Mouse (Mus musculus) neural tube, embryonic 15.5 days (tissue): ENCODE data around the gene Acp5. TPM values are rescaled to one million over a fixed set of nuclear protein-coding genes. Genes with fewer than 3 reads are reported as not detected.
A peak's percentile ranks its signal among the peaks of the same experiment; 100 is the strongest.

ENCODE experiments used
- ATAC-seq: fragments of 200-750 bp; cut with Nextera tagmentation; 2 replicates; pipeline ENCODE4 v1.8.0; 2017; ENCODE audit warnings: mild to moderate bottlenecking, moderate TSS enrichment, moderate library complexity; ENCODE audit not compliant: low FRiP score
- H3K27ac ChIP-seq: fragments of 300-500 bp; sonication (generic); replicated peaks from 2 replicates; pipeline ENCODE4 v1.5.1; 2015; ENCODE audit warnings: mild to moderate bottlenecking, inconsistent platforms
- H3K27me3 ChIP-seq: fragments of 300-500 bp; sonication (generic); replicated peaks from 2 replicates; pipeline ENCODE4 v1.6.1; 2015; ENCODE audit warnings: inconsistent platforms
- H3K36me3 ChIP-seq: fragments of 300-500 bp; sonication (generic); 2 replicates; pipeline ENCODE4 v1.6.1; 2015; ENCODE audit warnings: inconsistent platforms
- H3K4me1 ChIP-seq: fragments of 300-500 bp; sonication (generic); 2 replicates; pipeline ENCODE4 v1.6.1; 2015; ENCODE audit warnings: inconsistent platforms
- H3K4me2 ChIP-seq: fragments of 300-500 bp; sonication (generic); 2 replicates; pipeline ENCODE4 v1.6.1; 2015; ENCODE audit warnings: inconsistent platforms, mild to moderate bottlenecking, moderate library complexity
- H3K4me3 ChIP-seq: fragments of 300-500 bp; sonication (generic); replicated peaks from 2 replicates; pipeline ENCODE4 v1.5.1; 2015; ENCODE audit warnings: mild to moderate bottlenecking, inconsistent platforms
- H3K9ac ChIP-seq: fragments of 300-500 bp; sonication (generic); replicated peaks from 2 replicates; pipeline ENCODE4 v1.6.1; 2015; ENCODE audit warnings: mild to moderate bottlenecking, inconsistent platforms
- H3K9me3 ChIP-seq: fragments of 300-500 bp; sonication (generic); replicated peaks from 2 replicates; pipeline ENCODE4 v1.6.1; 2016; ENCODE audit warnings: inconsistent platforms
- WGBS: fragments of 180-500 bp; shearing (Covaris S2); methylation state at CpG from one replicate; pipeline ENCODE4 v1.1.7; 2015; ENCODE audit warnings: mixed read lengths; 5-methylcytosine and 5-hydroxymethylcytosine counted together
- polyA plus RNA-seq: library from polyadenylated mRNA; unstranded; fragments of >200 nt; fragmentation: Nextera tagmentation; extraction: Ambion mirVana; gene quantifications from 2 replicates; pipeline ENCODE4 v1.2.1, GENCODE M21; 2015

The Acp5 gene
- polyA plus RNA-seq, 1 experiment from 2014 or later, result 1.0 TPM

DNA sequence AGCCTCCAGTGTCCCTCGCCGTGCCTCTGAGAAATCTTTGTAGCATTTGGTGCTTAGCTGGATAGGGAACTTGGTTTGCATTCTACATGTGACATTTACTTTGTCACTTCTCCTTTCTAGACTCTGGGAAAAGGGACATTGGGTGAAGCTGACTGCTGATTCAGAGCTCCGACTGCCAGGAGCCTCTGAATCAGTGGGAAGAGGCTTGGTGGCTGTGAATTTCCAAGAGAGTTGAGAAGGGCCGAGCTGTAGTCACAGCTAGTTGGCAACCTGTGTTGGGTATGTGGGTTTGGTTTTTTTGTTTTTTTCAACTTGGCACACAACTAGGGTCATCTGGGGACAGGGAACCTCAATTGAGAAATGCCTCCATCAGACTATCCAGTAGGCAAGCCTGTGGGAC, 16.0 kb downstream of the Acp5 start:
- Histone ChIP-seq H3K9ac (no peak overlapping the region), H3K27ac (no peak overlapping the region), H3K4me3 (no peak overlapping the region), H3K4me2 (no peak overlapping the region), H3K27me3 (peaks cover 6% of the 10 kb centered on the region; the same call in 1 of the 2 replicates), H3K4me1 (peaks cover 24% of the 10 kb centered on the region), H3K36me3 (no peaks in the 10 kb centered on the region), H3K9me3 (no peaks in the 10 kb centered on the region)
- 90% methylated on average over 4 of the region's 4 CpGs for WGBS
- ATAC-seq, result no peak

DNA sequence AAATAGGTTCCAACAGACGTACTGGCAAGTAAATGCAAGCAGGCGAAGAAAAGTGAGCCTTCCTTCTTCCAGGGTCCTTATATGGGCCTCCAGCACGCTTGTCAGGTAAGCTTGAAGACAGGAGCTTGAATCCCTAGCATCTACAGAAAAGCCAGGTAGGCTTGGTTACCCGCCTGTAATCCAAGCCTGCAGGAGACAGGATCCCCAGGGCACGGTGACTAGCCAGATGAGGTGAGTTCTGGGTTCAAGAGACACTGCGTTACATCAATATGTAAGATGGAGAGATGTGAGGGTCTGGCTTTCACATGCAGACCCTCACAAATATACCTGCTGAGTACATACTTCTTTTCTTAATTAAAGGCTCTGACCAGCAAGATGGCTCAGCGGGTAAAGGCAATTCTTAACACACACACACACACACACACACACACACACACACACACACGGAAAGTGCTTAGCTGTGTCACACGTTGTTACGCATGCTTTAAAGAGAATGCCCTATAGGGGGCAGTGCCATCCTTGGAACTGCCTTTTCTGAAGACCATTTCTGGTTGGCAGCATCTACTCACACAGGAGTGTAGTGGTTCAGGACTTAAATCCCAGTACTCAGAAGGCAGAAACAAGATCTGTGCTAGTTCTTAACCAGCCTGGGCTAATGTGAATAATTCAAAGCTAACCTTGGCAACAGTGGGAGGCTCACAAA, 17.6 kb downstream of the Acp5 start:
- peak overlapping the region; percentile 85 for H3K4me2 ChIP-seq
- H3K27me3 ChIP-seq, result peaks cover 6% of the 10 kb centered on the region; the same call in 1 of the 2 replicates
- H3K9ac ChIP-seq, result peak overlapping the region; percentile 71
- H3K27ac ChIP-seq, result peak overlapping the region; percentile 81; the same call in 1 of the 2 replicates
- H3K9me3 ChIP-seq, result no peaks in the 10 kb centered on the region
- 40% methylated on average over 10 of the region's 10 CpGs for WGBS
- ATAC-seq, result peak; percentile 6; the same call in 1 of the 2 replicates
- peaks cover 28% of the 10 kb centered on the region for H3K4me1 ChIP-seq
- peaks cover 10% of the 10 kb centered on the region for H3K36me3 ChIP-seq
- peak overlapping the region; percentile 94 for H3K4me3 ChIP-seq

DNA sequence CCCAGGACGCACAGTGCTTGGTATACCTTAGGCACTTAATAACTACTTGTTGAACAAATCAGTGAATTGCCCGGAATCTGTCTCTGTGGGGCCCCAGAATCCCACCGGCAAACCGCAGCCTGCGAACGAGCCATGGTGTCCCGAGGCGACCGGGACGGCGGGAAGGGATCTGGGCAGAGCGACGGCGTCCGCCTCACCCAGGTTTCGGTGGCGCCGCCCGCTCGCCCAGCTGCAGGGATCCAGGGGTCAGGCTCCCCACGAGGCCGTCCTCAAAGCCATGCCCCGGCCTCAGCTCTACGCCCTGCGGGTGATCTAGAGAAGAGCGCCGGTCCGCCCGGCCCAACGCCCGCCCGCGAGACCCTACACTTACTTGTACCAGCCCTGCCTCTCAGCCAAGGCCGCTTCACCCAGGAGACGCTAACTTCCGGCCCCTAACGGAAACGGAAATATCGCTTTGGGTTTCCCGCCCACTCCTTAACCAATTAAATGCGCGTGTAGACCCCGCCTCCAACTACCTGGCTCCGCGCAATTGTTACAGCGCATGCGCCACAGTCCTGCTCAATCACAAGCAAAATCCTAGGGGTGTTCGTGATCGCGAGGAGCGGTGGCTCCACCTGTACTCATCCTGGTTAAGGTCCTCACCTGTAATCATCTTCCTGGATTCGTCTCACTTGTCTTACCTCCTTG, 18.6 kb downstream of the Acp5 start, which contains the start of gene Elof1:
Elof1 (minus strand) TSS at position 433 of the 687 bp plus-strand sequence.
- Histone ChIP-seq H3K4me1 (peaks cover 28% of the 10 kb centered on the region), H3K9ac (peak within 1 kb of the TSS; percentile 89), H3K27ac (peak within 1 kb of the TSS; percentile 81), H3K4me3 (peak within 1 kb of the TSS; percentile 94), H3K4me2 (peak within 1 kb of the TSS; percentile 85), H3K27me3 (0 out of 2 replicates have a peak, but pooled peaks cover under 1% of the 10 kb centered on the region), H3K9me3 (no peaks in the 10 kb centered on the region), H3K36me3 (peaks cover 20% of the 10 kb centered on the region)
- 0% methylated on average over 52 of the region's 52 CpGs for WGBS
- ATAC-seq, result peak; percentile 96

DNA sequence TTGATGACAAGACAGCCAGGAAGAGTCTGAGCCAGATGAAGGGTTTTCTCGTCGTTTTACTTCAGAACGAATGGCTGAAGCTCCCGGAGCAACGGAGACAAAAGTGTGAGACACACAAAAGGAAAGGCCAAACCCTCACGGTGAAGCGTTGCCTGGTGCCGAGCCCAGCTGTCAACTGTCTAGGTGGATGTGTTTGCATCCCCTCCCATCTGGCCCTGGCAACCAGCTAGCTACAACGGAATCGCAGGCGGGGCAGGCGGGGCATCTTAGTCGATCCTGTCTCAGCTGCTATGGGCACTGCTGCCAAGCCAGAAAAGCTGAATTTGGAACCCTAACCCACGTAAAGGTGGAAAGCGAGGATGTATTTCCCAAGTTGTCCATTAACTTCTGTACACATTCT, 19.4 kb downstream of the Acp5 start:
- WGBS, result 13% methylated on average over 15 of the region's 15 CpGs

DNA sequence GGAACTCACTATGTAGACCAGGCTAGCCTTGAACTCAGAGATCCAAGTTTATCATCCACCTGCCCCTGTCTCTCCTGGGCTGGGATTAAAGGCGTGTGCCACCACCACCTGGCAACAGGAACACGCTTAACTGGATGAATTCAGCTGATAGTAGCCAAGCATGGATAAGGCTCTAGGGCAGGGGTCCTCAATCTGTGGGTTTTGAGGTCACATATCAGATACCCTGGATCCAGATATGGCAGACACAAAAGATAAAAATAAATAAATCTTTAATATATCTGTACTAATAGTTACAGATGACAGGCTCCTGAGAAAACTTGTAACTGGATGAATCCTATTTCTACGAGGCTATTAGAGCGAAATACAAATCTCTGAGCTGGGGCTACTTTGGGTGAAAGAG, 19.9 kb downstream of the Acp5 start:
- H3K9ac ChIP-seq, result peak overlapping the region; percentile 89
- peak overlapping the region; percentile 85 for H3K4me2 ChIP-seq
- peaks cover 28% of the 10 kb centered on the region for H3K4me1 ChIP-seq
- H3K9me3 ChIP-seq, result no peaks in the 10 kb centered on the region
- H3K27me3 ChIP-seq, result no peaks in the 10 kb centered on the region
- WGBS, result 87% methylated on average over 4 of the region's 4 CpGs
- no peak for ATAC-seq
- H3K36me3 ChIP-seq, result peaks cover 31% of the 10 kb centered on the region
- peak overlapping the region; percentile 94 for H3K4me3 ChIP-seq
- peak overlapping the region; percentile 79; the same call in 1 of the 2 replicates for H3K27ac ChIP-seq

More for the DNA sequence above, 19.4 kb downstream of the Acp5 start:
- no peaks in the 10 kb centered on the region for H3K27me3 ChIP-seq
- H3K4me3 ChIP-seq, result peak overlapping the region; percentile 94
- no peaks in the 10 kb centered on the region for H3K9me3 ChIP-seq
- H3K4me2 ChIP-seq, result peak overlapping the region; percentile 85
- peaks cover 28% of the 10 kb centered on the region for H3K4me1 ChIP-seq
- no peak for ATAC-seq
- peak overlapping the region; percentile 89 for H3K9ac ChIP-seq
- peaks cover 28% of the 10 kb centered on the region for H3K36me3 ChIP-seq
- peak overlapping the region; percentile 79; the same call in 1 of the 2 replicates for H3K27ac ChIP-seq

DNA sequence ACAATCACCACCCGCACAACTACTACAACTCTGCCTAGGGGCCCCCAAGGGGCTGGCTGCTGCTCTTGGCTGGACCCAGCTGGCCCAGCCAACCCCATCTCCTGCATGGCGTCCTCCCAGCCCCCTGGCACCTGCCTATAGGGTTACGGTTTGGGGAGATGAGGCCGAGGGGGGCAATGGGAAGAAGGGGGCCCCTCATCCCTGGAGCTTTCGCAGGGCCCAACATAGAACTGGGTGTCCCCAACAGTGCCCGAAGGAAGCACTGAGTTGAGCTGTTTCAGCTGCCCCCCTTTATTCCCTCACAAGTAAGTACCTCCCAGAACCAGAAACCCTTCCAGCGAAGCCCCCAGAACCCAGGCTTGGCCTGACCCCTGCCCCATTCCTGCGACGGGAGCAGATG, 27.3 kb downstream of the Acp5 start:
- no peaks in the 10 kb centered on the region for H3K9me3 ChIP-seq
- no peak for ATAC-seq
- H3K4me1 ChIP-seq, result no peaks in the 10 kb centered on the region
- 94% methylated on average over 9 of the region's 9 CpGs for WGBS
- H3K36me3 ChIP-seq, result peaks cover 34% of the 10 kb centered on the region
- no peak overlapping the region for H3K9ac ChIP-seq
- no peaks in the 10 kb centered on the region for H3K27me3 ChIP-seq
- no peak overlapping the region for H3K4me3 ChIP-seq
- no peak overlapping the region for H3K27ac ChIP-seq
- no peak overlapping the region for H3K4me2 ChIP-seq

DNA sequence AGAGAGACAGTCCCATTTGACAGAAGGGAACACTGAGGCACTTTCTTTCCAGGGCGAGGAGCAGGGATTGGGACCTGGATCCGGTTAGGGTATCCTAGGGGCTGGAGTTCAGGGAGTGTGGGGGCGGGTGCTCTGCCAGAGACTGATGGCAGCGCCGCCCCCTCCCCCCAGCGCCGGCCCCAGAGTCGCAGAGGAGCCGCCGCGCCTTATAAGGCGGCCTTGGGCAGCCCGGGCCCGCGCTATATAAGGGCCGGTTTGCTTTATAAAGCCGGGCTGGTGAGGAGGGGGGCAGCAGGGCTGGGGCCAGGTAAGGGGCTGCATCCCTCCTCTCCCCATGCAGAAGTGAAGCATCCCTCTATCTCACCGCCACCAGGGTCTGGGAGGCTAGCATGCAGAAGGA, 35.6 kb downstream of the Acp5 start:
- Histone ChIP-seq H3K9me3 (no peaks in the 10 kb centered on the region), H3K27ac (no peak overlapping the region), H3K4me1 (peaks cover 13% of the 10 kb centered on the region), H3K36me3 (no peaks in the 10 kb centered on the region), H3K4me2 (no peak overlapping the region), H3K4me3 (no peak overlapping the region), H3K9ac (no peak overlapping the region), H3K27me3 (peaks cover 48% of the 10 kb centered on the region)
- 4% methylated on average over 18 of the region's 18 CpGs for WGBS
- no peak for ATAC-seq

DNA sequence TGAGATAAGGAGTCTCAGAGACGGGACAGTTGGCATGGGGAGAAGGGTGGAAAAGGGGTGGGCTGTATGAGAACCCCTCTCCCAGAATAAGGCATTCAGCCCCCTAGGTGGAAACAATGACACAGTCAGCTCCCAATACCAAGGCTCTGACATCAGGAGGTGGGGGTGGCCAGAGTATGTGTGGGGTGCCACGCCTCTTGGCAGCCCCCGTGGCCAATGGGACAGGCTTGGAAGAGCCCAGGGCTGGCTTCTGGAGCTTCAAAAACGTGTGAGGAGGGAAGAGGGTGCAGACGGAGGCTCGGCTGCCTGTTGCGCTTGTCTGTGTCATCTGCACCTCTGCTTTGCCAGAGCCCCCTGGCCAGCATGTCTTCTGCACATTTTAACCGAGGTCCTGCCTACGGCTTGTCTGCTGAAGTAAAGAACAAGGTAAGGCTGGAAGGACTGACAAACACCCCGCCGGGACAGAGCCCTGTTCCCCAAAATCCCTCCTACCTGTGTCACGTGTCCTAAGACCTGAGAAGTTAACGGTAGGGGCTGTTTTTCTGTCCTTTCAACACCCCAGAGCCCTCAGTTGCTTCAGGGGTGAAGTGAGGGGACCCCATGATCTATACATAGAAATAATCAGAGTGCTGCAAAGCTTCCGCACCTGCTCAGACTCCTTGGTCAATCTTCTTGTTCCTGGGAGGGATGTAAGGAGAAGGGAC, 36.4 kb downstream of the Acp5 start, which contains the start of gene Cnn1:
Cnn1 (plus strand) TSS at position 224 of the 704 bp plus-strand sequence.
- no peak for ATAC-seq
- no peaks in the 10 kb centered on the region for H3K9me3 ChIP-seq
- H3K4me1 ChIP-seq, result peaks cover 13% of the 10 kb centered on the region
- 5% methylated on average over 14 of the region's 14 CpGs for WGBS
- no peak within 1 kb of the TSS; the same call in 1 of the 2 replicates for H3K4me2 ChIP-seq
- H3K9ac ChIP-seq, result no peak within 1 kb of the TSS
- no peaks in the 10 kb centered on the region for H3K36me3 ChIP-seq
- H3K4me3 ChIP-seq, result no peak within 1 kb of the TSS
- H3K27me3 ChIP-seq, result peaks cover 48% of the 10 kb centered on the region
- no peak within 1 kb of the TSS for H3K27ac ChIP-seq

DNA sequence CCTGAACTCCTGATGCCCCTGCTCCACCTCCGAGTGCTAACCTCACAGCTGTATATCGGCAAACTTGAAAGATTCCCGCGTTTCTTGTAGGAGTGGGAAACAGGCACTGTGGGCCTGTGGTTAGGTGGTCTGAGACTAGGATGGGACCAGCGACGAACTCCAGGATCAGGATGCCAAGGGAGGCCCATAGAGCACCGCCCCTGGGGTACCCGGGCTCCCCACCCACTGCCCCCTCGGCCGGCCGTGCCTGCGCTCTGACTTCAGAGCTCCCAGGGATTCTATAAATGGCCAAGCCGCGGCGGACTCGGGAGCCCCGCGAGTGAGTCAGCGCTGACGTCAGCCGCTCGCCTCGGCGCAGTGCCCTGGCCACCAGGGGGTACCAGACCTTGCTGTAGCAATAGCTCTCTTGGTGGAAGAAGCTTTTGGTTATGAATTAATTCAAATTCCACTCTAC, 39.6 kb downstream of the Acp5 start:
- Histone ChIP-seq H3K36me3 (no peaks in the 10 kb centered on the region), H3K9ac (peak overlapping the region; percentile 36; the same call in 1 of the 2 replicates), H3K9me3 (no peaks in the 10 kb centered on the region), H3K27me3 (peaks cover 38% of the 10 kb centered on the region), H3K4me3 (peak overlapping the region; percentile 36), H3K27ac (no peak overlapping the region), H3K4me1 (peaks cover 13% of the 10 kb centered on the region), H3K4me2 (peak overlapping the region; percentile 68)
- WGBS, result 2% methylated on average over 24 of the region's 24 CpGs
- ATAC-seq, result peak; percentile 63

DNA sequence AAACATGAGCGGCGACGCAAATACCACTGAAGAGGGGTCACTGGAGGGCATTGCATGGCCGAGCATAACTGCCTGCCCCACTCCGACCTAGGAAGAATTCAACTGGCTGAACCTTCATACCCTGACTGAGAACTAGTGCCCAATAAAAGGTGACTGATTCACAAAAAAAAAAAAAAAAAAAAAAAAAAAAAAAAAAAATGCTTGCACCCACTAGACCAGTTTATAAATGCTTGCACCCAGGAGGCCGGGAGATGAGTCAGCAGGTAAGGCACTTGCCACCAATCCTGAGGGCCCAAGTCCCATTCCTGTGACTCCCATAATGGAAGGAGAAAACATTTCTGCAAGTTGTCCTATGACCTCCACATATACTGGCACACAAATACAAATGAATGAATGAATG, 42.8 kb downstream of the Acp5 start:
- H3K9ac ChIP-seq, result no peak overlapping the region
- H3K27ac ChIP-seq, result no peak overlapping the region
- no peak for ATAC-seq
- WGBS, result 92% methylated on average over 6 of the region's 6 CpGs
- H3K4me1 ChIP-seq, result peaks cover 6% of the 10 kb centered on the region
- H3K4me2 ChIP-seq, result no peak overlapping the region
- H3K36me3 ChIP-seq, result no peaks in the 10 kb centered on the region
- no peaks in the 10 kb centered on the region for H3K9me3 ChIP-seq
- H3K27me3 ChIP-seq, result peaks cover 8% of the 10 kb centered on the region
- no peak overlapping the region for H3K4me3 ChIP-seq

DNA sequence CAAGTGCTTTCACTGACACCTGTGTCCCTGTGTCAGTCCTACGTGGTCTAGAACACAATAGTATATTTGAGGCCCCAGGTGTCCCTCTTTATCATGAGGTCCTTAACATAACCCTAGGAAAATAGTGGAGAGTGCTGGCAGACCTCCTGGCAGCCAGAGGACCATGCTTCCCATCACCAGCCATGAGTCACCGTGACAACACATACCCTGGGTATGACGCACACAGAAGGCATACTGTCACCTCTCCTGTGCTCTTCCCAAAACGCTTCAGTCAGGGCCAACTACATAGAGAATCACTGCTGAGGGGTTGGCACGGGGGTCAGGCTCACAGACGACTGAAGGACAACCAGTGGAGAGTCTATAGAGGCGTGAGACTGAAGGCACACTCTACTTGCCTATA, 45.5 kb downstream of the Acp5 start:
- Histone ChIP-seq H3K4me1 (peaks cover 11% of the 10 kb centered on the region), H3K4me2 (no peak overlapping the region), H3K27ac (no peak overlapping the region), H3K9me3 (no peaks in the 10 kb centered on the region), H3K9ac (no peak overlapping the region), H3K4me3 (no peak overlapping the region), H3K36me3 (no peaks in the 10 kb centered on the region), H3K27me3 (peaks cover 3% of the 10 kb centered on the region; the same call in 1 of the 2 replicates)
- 89% methylated on average over 7 of the region's 7 CpGs for WGBS
- ATAC-seq, result no peak
